Mouse (Mus musculus) neutrophil, adult 65 days (primary cell): Measurements from ENCODE around the gene Tmem141. TPM values are rescaled to one million over a fixed set of nuclear protein-coding genes. Genes with fewer than 3 reads are reported as not detected.

ENCODE experiments used
- total RNA-seq: library from RNA; stranded (reverse); gene quantifications from 2 replicates; pipeline ENCODE4 v1.2.4, GENCODE M21; 2023

Tmem141 gene
- 1.6 and 3.9 TPM in 2 replicates for total RNA-seq

DNA sequence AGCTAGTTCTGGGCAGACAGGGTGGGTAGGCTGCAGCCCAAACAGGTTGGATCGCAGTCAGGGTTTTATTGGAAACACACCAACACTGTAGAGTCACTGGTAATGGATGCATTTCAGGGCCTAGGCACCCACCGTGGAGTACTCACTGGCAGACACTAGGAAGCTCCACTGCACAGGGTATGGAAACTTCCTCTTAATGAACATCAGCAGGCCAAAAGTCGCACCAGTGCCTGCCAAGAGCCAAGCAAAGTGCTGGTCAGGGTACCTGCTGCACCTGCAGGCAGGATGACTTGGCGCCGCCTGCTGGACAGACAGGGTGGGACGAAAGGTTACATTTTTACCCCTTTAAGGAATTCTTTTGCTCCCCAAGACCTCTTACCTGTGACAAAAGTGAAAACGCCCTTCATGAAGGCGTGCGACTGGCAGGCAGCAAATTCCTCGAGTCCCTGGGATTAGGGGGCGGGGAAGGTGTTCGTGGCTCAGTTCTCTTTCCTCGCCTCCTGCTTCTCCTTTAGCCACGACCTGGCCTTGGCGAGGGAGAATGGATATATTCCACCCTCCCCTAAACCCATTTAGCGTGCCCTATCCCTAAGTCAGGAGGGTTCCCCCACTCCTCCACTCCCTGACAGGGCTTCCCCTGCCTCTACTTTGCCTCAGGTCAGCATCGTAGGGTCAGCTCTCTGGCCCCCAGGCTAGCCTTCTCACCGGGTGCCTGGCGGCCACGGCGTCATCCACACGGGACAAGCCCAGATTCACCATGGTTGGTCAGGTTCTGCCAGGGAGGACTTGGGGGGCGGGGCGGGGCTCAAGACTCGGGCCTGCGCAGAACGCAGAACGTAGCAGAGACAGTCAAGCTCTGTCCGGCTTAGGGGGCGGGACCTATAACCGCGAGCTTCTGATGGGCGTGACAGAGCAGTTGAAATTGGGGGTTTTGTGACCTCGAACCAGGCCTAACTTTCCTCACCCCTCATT is at the start of gene Tmem141:
Gene Tmem141, minus strand, starts transcription at position 777 of the 972 bp plus-strand sequence.

GRCm38 (mm10) chr2:25657652-25658051 is 35.8 kb upstream of the Tmem141 start, which contains the start of gene Lcn5:
TSS of gene Lcn5 (plus strand) at chr2:25657952.

GRCm38 (mm10) chr2:25652902-25653301 is 31.1 kb upstream of the Tmem141 start, which contains the start of gene Lcn8:
TSS of gene Lcn8 (plus strand) at chr2:25653120.

DNA sequence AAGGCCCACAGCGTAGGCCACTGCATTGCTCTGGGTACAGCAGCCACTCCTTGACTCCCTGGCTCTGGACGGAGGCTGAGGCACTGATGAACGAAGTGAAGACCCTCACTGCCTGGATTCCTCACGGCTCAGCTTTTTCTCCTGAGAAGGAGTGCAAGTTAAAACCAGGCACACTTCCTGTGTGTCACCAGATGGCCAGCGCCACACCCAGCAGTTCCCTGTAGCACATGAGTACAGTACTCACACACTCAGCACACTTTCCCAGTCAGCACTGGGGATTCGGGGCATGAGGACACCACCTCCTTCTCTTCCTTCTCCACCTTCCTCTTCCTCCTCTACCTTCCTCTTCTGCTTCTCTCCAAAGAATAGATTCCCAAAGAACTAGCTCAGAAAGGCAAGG is 6.0 kb upstream of the Tmem141 start, which contains the start of gene Fcna:
Gene Fcna, minus strand, starts transcription at position 220 of the 400 bp plus-strand sequence.

DNA sequence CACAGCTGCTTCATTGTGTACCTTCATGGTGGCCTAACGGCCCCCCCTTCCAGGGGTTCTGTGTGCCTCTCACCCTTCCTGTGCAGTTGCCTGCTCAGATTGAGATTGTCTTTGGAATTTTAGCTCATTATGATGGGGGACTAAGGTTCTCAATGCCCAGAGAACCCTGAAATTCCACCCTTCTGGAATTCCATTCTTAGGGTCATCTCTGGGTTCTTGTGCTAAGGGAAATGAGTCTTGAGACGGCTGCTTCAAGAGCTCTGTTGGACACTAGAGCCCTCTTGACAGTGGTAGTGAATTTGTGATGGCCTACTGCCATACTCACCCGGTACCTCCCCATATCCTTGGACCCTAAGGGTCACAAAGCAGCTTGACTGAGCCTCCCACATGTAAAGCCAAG is 4.2 kb downstream of the Tmem141 start, which contains the start of gene Ccdc183:
Gene Ccdc183, minus strand, starts transcription at position 101 of the 400 bp plus-strand sequence.

GRCm38 (mm10) chr2:25607761-25608622 is 13.8 kb downstream of the Tmem141 start, which contains the start of gene Rabl6:
TSS of gene Rabl6 (minus strand) at chr2:25608521.

GRCm38 (mm10) chr2:25581294-25581864 is 40.4 kb downstream of the Tmem141 start, which contains the start of gene Ajm1:
TSS of gene Ajm1 (minus strand) at chr2:25581757.

DNA sequence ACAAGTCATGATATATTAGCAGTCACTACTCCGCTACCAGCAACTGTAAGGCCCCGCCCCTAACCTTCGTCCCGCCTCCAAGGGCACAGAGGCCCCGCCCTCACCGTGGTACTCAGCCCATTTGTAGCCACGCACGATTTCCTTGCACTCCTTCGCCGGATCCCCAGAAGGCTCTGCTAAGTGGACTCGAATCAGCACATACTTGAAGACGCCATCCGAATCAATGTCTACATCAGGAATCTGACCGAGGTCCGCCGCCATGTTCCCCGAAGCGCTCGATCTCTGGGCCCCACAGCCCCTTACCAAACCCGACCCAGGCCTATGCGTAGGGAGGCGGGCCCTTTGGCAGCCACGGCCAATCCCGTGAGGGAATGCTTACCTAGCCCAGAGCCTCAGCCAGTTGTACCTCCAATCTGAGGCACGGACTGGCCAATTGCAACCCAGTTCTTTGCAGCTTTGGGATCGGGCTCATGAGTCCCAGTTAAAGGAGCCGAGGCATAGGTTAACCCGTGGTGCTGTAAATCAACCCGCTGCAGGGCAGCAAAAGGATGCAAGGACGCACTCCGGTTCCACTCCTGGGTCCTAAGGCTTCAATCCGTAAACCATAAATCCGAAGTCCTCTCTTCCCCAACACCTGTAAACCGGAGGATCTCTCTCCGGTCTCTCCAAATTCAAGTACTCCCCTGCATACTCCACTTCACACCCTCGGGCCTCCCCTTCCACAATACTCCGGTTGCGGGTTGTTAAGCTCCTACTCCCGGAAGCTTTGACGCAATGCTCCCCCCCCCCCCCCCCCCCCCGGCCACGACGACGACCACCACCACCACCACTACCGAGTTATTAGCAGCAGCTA is 47.0 kb downstream of the Tmem141 start, which contains the start of the genes Mamdc4 and Phpt1:
Gene Mamdc4, minus strand, starts transcription at position 267 of the 853 bp plus-strand sequence.
Gene Phpt1, minus strand, starts transcription at position 646 of the 853 bp plus-strand sequence.

Other genes with a start within 250 kb of the Tmem141 start
- gene Sapcd2, start 249.7 kb downstream of the Tmem141 start, total RNA-seq, result 8.6 and 10.6 TPM in 2 replicates
- not detected in 2 replicates for gene Entpd2, start 226.1 kb downstream of the Tmem141 start, total RNA-seq
- not detected in 2 replicates for gene Npdc1, start 222.7 kb downstream of the Tmem141 start, total RNA-seq
- 10.7 and 13.7 TPM in 2 replicates for gene Fut7, start 198.7 kb downstream of the Tmem141 start, total RNA-seq
- gene Abca2, start 193.3 kb downstream of the Tmem141 start, total RNA-seq, result 19.6 and 21.3 TPM in 2 replicates
- not detected in 2 replicates for gene Clic3, start 165.2 kb downstream of the Tmem141 start, total RNA-seq
- 43.8 and 56.9 TPM in 2 replicates for gene Paxx, start 160.9 kb downstream of the Tmem141 start, total RNA-seq
- not detected in 2 replicates for gene Ptgds, start 152.0 kb downstream of the Tmem141 start, total RNA-seq
- gene Lcn12, start 128.1 kb downstream of the Tmem141 start, total RNA-seq, result not detected in 2 replicates
- 25.8 and 26.4 TPM in 2 replicates for gene Fbxw5, start 121.3 kb downstream of the Tmem141 start, total RNA-seq
- gene C8g, start 120.3 kb downstream of the Tmem141 start, total RNA-seq, result 1.2 TPM in 1 of 2 replicates, not detected in the other
- 20.3 and 26.7 TPM in 2 replicates for gene Traf2, start 75.1 kb downstream of the Tmem141 start, total RNA-seq
- gene Edf1, start 64.2 kb downstream of the Tmem141 start, total RNA-seq, result 56.8 and 74.8 TPM in 2 replicates
- gene Mamdc4, start 47.2 kb downstream of the Tmem141 start, total RNA-seq, result 0.11 and 0.13 TPM in 2 replicates
- gene Phpt1, start 46.8 kb downstream of the Tmem141 start, total RNA-seq, result 5.6 and 6.0 TPM in 2 replicates
- 1.6 TPM in 1 of 2 replicates, not detected in the other for gene Ajm1, start 40.2 kb downstream of the Tmem141 start, total RNA-seq
- 38.3 and 38.7 TPM in 2 replicates for gene Rabl6, start 13.5 kb downstream of the Tmem141 start, total RNA-seq
- not detected in 2 replicates for gene Ccdc183, start 4.3 kb downstream of the Tmem141 start, total RNA-seq
- 0.29 TPM in 1 of 2 replicates, not detected in the other for gene Fcna, start 6.0 kb upstream of the Tmem141 start, total RNA-seq
- not detected in 2 replicates for gene Lcn8, start 31.1 kb upstream of the Tmem141 start, total RNA-seq
- gene Lcn5, start 35.9 kb upstream of the Tmem141 start, total RNA-seq, result not detected in 2 replicates
- gene Lcn6, start 54.8 kb upstream of the Tmem141 start, total RNA-seq, result not detected in 2 replicates
- not detected in 2 replicates for gene Lcn10, start 60.7 kb upstream of the Tmem141 start, total RNA-seq
- gene Obp2a, start 78.0 kb upstream of the Tmem141 start, total RNA-seq, result not detected in 2 replicates
- gene Bmyc, start 84.7 kb upstream of the Tmem141 start, total RNA-seq, result 3.0 and 5.2 TPM in 2 replicates
- gene Obp2b, start 115.0 kb upstream of the Tmem141 start, total RNA-seq, result not detected in 2 replicates
- gene Lcn3, start 143.6 kb upstream of the Tmem141 start, total RNA-seq, result not detected in 2 replicates
- gene Lcn11, start 155.0 kb upstream of the Tmem141 start, total RNA-seq, result not detected in 2 replicates
- not detected in 2 replicates for gene Gm13539, start 160.3 kb upstream of the Tmem141 start, total RNA-seq
- not detected in 2 replicates for gene Glt6d1, start 193.8 kb upstream of the Tmem141 start, total RNA-seq
- gene Lcn9, start 201.1 kb upstream of the Tmem141 start, total RNA-seq, result not detected in 2 replicates
- not detected in 2 replicates for gene Sohlh1, start 225.2 kb upstream of the Tmem141 start, total RNA-seq
- not detected in 2 replicates for gene Kcnt1, start 241.7 kb upstream of the Tmem141 start, total RNA-seq